Mouse (Mus musculus): ENCODE measurements at regions not wholly inside any gene's neighbourhood (a gene's known extent, or its start where the extent isn't known, plus 50 kb on each side); places are given as distances from the start of the nearest gene placed in this dataset.

DNA sequence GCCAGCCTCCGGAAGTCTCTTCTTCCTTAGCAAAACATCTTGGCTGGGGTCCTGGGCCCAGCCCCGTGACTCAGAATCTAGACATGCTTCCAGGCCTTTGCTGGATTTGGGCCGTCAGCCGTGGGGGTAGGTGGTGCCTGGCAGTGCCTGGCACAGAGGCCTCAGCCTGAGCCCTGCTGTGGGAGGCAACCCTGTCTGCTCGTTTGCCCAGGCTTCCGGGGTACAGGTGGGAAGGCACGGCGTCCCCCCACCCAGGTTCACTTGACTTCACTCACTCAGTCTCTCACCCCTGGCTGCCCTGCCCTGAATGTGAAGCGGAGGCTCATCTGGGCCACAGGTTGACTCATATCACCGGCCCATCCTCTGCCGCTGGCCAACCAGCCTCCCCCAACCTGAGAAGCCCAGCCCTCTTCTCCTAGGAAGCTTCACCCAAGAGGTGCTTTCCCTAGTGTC is 99.9 kb upstream of the Tmem189 start:
- TF ChIP-seq JUND (conservative IDR thresholded peaks at IDR 0.05; ENCODE audit: low read depth, low read length) = no peak
- no peak for TF ChIP-seq CTCF (conservative IDR thresholded peaks at IDR 0.05 in 1 of 2, IDR thresholded peaks at IDR 0.05 in 1 of 2; ENCODE audit: low read depth in 2 of 2, low read length in 2 of 2)
- no peak for TF ChIP-seq ZKSCAN1 (IDR thresholded peaks at IDR 0.05; ENCODE audit: borderline replicate concordance, low read depth, low read length)
- no peak for TF ChIP-seq POLR2A (IDR thresholded peaks at IDR 0.05; ENCODE audit: low read depth, low read length)
- TF ChIP-seq EP300 (IDR thresholded peaks at IDR 0.05; ENCODE audit: low read length) = no peak
- no peak for TF ChIP-seq BHLHE40 (IDR thresholded peaks at IDR 0.05; ENCODE audit: low read depth, low read length)
- no peak for TF ChIP-seq USF1 (IDR thresholded peaks at IDR 0.05; ENCODE audit: low read depth, low read length)
- no peak for TF ChIP-seq POLR2AphosphoS2 (IDR thresholded peaks at IDR 0.05; ENCODE audit: low read depth, low read length)
- TF ChIP-seq SIN3A (IDR thresholded peaks at IDR 0.05; ENCODE audit: low read length) = no peak
- TF ChIP-seq HCFC1 (IDR thresholded peaks at IDR 0.05; ENCODE audit: low read depth, low read length) = no peak
- no peak for TF ChIP-seq ELF1 (IDR thresholded peaks at IDR 0.05; ENCODE audit: low read depth, low read length)
- TF ChIP-seq E2F4 (IDR thresholded peaks at IDR 0.05; ENCODE audit: insufficient replicate concordance, low read depth, low read length) = no peak
- TF ChIP-seq KAT2A (IDR thresholded peaks at IDR 0.05; ENCODE audit: insufficient replicate concordance, low read length) = no peak
